Mouse (Mus musculus) lung, postnatal 36 days (tissue): ENCODE results near the gene Zswim7.
A peak's percentile ranks its signal among the peaks of the same experiment; 100 is the strongest.
"Not testable (repeated sequence)": the region's sequence is repeated elsewhere in the genome, so short reads cannot be mapped to it uniquely, and the experiment has no call there.

Experiments used
- DNase-seq: peaks from one replicate; pipeline ENCODE4 v3.0.0; 2022; ENCODE audit warnings: mixed read lengths

Gene Zswim7

GRCm38 (mm10) chr11:62280675-62281600, at the start of gene Zswim7, which contains the start of gene Ttc19:
TSS of gene Zswim7 (minus strand) at chr11:62281375.
TSS of gene Ttc19 (plus strand) at chr11:62281473.
- DNase-seq, result peak; percentile 91

- DNase-seq, result no peak
Measured at GRCm38 (mm10) chr11:62323659-62324058, 42.5 kb upstream of the Zswim7 start.

GRCm38 (mm10) chr11:62320097-62320496, 38.9 kb upstream of the Zswim7 start:
- DNase-seq, result no peak

DNA sequence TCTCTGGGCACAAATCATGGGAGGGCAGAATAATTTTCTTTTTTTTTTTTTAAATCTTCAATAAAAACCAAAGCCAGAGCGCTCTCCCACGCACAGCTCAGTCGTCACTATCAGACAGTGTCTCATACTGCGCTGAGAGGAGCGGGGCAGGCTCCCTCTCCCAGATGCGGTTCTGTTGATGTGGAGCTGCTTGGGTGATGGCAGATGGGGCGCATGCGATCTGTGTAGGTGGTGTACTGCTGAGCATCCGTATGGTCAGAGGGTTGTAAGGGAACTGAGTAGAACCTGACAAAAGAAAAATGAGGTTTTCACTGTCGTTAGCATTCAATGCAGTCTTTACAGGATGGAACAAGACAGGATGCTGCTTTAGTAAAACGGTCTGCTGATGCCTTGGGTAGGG, 36.6 kb upstream of the Zswim7 start:
- DNase-seq, result no peak

GRCm38 (mm10) chr11:62314984-62315383, 33.8 kb upstream of the Zswim7 start:
- DNase-seq, result no peak

DNA sequence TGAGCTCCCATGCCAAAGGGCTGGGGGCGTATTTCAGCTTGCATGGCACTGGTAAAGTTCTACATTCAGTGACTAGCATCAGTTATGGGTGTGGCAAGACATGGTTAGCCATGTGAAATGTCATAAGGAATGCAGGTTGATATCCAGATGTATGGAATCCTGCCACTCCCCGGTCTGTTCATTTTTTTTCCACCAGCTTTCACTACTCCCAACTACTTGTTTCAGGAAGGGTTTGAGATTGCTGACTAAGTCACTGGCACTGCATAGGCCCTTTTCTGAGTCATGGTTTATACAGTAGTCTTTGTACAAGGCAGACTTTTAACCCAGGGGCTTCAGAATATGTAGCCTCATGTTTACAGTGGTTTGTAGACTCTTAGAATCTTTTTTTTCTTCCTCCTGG, 28.1 kb upstream of the Zswim7 start:
- no peak for DNase-seq

DNA sequence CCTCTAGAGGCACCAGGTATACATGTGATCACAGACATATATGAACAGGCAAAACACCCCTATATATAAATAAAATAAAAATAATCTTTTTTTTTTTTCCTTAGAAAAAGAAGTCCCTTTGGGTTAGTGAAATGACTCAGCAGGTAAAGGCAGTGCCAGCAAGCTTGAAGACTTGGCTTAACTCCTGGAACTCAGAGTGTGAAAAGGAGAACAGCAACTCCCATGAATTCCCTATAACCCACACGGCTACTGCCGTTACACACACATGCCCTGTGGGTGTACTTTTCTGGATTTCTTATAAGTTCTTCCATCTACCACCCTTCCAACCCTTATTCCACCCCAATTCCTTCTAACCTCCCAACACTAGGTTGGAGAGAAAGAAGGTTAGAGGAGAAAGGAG, 24.7 kb upstream of the Zswim7 start:
- no peak for DNase-seq

DNA sequence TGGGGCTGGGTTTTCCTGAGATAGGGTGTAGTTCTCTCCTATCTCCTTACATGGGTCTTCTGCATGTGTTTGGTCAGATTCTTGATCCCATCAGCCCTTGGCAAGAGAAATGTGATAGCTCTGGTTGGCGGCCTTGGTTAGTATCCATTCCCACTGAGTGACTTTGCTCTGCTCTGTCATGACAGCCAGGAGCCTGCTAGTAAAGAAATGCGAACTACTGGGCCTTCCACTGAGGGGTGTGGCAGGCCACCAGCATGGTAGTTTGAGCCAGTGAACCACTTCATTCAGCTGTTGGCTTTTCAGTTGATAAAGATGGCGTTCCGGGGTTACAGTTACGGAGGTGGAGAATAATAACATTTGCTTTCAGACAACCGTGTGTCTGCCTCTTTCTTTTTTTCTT, 17.7 kb upstream of the Zswim7 start:
- DNase-seq, result no peak

DNA sequence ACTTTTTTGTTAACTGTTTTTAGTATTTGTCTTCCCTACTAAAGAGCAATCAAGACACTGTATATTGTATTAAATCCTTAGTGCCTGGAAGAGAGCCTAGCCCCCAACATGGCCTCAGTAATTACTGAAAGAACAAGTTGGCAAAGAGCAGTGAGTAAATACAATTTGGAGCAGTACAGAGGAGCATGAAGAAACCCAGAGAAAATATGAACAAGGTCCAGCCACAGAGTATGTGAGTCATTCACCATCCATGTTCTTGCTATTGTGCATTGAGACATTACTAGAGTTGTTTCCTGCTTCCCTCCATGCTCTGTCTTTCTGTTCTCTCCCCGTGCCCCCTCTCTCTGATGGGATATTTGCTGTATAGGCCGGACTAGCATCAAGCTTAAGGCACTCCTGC, 12.9 kb upstream of the Zswim7 start:
- no peak for DNase-seq

DNA sequence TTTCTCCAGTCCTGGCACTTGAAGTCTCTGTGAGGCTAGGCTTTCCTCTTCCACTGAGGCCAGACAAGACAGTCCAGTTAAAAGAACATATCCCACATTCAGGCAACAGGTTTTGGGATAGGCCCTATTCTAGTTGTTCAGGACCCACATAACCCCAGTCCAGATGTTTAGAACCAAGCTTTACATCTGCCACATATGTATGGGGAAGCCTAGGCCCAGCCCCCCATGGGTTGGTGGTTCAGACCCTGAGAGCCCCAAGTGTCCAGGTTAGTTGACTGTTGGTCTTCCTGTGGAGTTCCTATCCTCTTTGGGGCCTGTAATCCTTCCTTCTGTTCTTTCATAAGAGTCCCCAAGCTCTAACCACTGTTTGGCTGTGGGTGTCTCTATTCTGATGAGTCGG, 6.5 kb upstream of the Zswim7 start:
- DNase-seq, result no peak

DNA sequence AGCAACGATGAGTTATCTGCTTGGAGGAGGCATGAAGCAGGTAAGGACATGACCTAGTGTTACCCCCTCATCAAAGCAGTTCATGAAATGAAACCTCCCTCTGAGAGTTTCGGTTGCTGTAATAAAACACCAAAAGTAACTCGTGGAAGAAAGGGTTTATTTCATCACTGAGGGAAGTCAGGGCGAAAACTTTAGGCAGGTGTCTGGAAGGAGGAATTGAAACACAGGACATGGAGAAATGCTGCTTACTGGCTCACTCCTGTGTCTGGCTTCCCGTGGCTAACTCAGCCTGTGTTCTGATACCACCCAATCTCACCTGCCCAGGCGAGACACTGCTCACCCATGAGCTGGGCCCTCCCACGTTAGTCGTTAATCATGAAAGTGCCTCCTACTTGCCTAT, 3.8 kb upstream of the Zswim7 start:
- no peak for DNase-seq

GRCm38 (mm10) chr11:62284020-62284419, 2.8 kb upstream of the Zswim7 start:
- DNase-seq, result not testable (repeated sequence)

DNA sequence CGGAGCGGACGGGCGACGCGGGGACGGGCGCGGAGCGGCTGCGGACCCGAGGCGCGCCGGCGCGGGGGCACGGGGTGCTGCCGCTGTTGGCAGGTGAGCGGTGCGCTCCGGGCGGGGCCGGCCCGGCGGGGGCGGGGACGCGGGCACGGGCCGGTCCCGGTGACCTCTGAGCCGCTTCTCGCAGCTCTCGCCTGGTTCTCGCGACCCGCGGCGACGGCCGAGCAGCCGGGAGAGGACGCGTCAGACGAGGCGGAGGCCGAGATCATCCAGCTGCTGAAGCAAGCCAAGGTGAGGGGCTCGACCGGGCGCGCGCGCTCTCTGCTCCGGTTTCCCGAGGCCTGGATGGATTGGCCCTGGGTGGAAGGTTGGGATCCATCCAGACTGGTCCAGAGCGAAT, 424 bp upstream of the Zswim7 start:
- DNase-seq, result peak; percentile 66

GRCm38 (mm10) chr11:62278027-62278426, 3.1 kb downstream of the Zswim7 start:
- DNase-seq, result peak; percentile 89

GRCm38 (mm10) chr11:62277086-62277485, 4.1 kb downstream of the Zswim7 start:
- no peak for DNase-seq

DNA sequence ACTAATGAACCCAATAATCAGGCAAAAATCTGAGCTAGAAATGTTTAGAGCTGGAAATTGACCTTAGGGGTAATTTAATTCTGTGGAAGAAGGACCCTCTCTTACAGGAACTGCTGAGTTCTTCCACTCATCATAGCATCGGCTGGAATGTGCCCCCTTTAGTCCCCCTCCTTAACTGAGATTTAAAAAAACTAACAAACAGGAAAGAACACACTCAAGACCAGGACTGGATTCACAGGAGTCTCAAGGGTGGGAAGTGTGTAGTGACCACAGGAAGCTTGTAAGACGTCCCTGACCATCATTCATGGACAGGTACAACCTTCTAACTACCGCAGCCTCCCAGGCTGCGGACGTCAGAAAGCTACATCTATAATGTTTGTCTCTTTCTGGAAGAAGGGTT, 10.3 kb downstream of the Zswim7 start:
- no peak for DNase-seq

DNA sequence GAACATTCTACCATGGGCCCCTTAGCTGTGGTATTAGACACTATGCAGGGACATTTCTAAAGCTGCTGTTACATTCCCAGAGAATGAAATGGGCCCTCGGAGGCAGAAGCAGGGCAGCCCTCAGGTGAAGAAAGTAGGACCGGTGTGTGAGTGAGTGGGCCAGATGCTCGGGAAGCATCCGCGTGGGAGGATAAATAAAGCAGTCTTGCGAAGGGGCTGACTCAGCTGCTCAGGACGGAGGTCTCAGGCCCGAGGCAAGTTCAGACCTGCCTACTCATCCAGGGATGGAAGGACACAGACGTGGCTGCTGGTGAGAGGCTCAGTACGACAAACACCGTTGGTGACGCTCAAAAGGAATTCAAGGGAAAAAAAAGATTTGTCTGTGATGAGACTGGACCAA, 12.1 kb downstream of the Zswim7 start:
- no peak for DNase-seq

GRCm38 (mm10) chr11:62268381-62268780, 12.8 kb downstream of the Zswim7 start:
- DNase-seq, result no peak

- DNase-seq, result no peak
Measured at GRCm38 (mm10) chr11:62266466-62267214, 14.5 kb downstream of the Zswim7 start.

GRCm38 (mm10) chr11:62265642-62266041, 15.5 kb downstream of the Zswim7 start:
- DNase-seq, result no peak

DNA sequence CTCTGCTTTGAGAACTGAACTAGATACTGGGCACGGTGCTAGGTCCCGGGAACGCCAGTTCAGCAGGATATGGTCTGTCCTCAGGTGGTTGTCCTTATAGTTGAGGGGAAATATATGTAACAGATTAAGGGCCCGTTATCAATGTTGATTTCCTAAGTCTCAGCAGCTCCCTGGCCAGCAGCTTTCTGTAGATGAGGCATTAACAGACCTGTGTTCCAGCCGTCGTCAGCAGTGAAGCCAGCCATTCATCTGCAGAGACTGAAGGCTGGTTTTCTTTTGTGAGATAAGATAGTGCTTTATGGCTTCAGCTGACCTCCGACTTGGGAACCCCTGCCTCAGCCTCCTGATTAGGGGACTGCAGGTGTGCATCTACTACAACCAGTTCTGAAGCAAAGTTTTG, 17.2 kb downstream of the Zswim7 start:
- no peak for DNase-seq

GRCm38 (mm10) chr11:62263599-62263998, 17.6 kb downstream of the Zswim7 start:
- DNase-seq, result peak; percentile 47

DNA sequence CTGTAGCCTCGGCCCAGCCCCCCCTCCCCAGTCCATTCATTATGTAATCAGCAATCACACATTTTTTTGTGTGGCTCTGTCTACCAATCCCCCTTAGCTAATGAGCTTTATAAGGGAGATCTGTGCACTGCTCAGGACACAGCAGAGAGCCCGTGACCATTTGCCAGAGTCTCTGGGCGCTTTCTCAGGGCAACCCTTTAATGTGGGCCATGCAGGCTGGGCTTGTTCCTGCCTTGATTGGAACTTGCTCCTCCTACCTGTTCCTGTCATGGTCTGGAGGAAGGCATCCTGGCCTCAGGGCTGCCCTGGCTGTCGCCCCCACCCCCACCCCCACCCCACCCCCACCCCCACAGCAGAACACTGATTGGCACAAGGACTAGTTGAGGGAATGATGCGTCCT, 22.0 kb downstream of the Zswim7 start:
- DNase-seq, result no peak

- no peak for DNase-seq
Measured at GRCm38 (mm10) chr11:62253380-62253779, 27.8 kb downstream of the Zswim7 start.
